9 mouse cellular contexts compared by ENCODE assay signal in genomic region chr13:45514832-45515422, GRCm38 (mm10). TPM values are rescaled to one million over a fixed set of nuclear protein-coding genes. Genes with fewer than 3 reads are reported as not detected.
DNase-seq lines count a peak whose midpoint lies in the region; ATAC-seq lines count a peak whose summit lies in the region.
"Had no signal": no experiment of that assay in that cellular context is flagged by ENCODE, and none has a peak within 500 bp of the region (broad histone marks: within the 10 kb centered on the region; RNA-seq: fewer than 3 reads in every experiment).

No protein-coding gene starts in this region.

- H3K4me2 ChIP-seq in kidney, embryonic 15.5 days = 0 out of 2 replicates have a peak overlapping the region, but pooled peaks have one; percentile 4

- H3K9me3 ChIP-seq in heart, embryonic 10.5 days = no peaks in the 10 kb centered on the region
- H3K9me3 ChIP-seq in kidney, embryonic 15.5 days (replicated peaks) = no peaks in the 10 kb centered on the region

- H3K4me3 ChIP-seq in heart, embryonic 10.5 days = no peak overlapping the region
- no peak overlapping the region for H3K4me3 ChIP-seq in kidney, embryonic 15.5 days (replicated peaks)

- no peaks in the 10 kb centered on the region for H3K27me3 ChIP-seq in heart, embryonic 10.5 days (ENCODE audit: insufficient read depth, poor library complexity, severe bottlenecking)
- no peaks in the 10 kb centered on the region for H3K27me3 ChIP-seq in kidney, embryonic 15.5 days

- peak overlapping the region; percentile 93; the same call in 1 of the 2 replicates for H3K27ac ChIP-seq in heart, embryonic 10.5 days
- H3K27ac ChIP-seq in kidney, embryonic 15.5 days = peak overlapping the region; percentile 55; the same call in 1 of the 2 replicates

- ATAC-seq in kidney, embryonic 15.5 days (replicated peaks; ENCODE audit: low FRiP score) = no peak

- H3K9ac ChIP-seq in kidney, embryonic 15.5 days = no peak overlapping the region

- H3K36me3 ChIP-seq in heart, embryonic 10.5 days = peaks cover 32% of the 10 kb centered on the region
- peaks cover 6% of the 10 kb centered on the region; the same call in 1 of the 2 replicates for H3K36me3 ChIP-seq in kidney, embryonic 15.5 days

- H3K4me1 ChIP-seq in heart, embryonic 10.5 days = peaks cover 69% of the 10 kb centered on the region
- peaks cover 72% of the 10 kb centered on the region for H3K4me1 ChIP-seq in kidney, embryonic 15.5 days

- no peak for DNase-seq in heart, embryonic 10.5 days (ENCODE audit: low spot score)
- DNase-seq in heart, adult 18-20 months = no peak
- DNase-seq in kidney, adult 8-10 months = no peak
- DNase-seq in testis, postnatal 14 days (ENCODE audit: low spot score) = peak; percentile 73
- DNase-seq in testis, postnatal 10 days (ENCODE audit: low spot score) = no peak
- peak; percentile 43 for DNase-seq in retina, embryonic 14.5 days (ENCODE audit: low spot score)
- DNase-seq in layer of hippocampus, postnatal 10 days (ENCODE audit: low spot score in 2 of 2) = no peak
- DNase-seq: adrenal gland, adult 8-10 months had no signal

- 43% methylated on average over 8 of the region's 8 CpGs for WGBS in heart, embryonic 10.5 days
- 25% methylated on average over 8 of the region's 8 CpGs for WGBS in kidney, embryonic 15.5 days

RNA-seq across cellular contexts. Expression of gene Gmpr, which starts 7.7 kb away (rescaled TPM):
- 133 and 207 TPM in 2 replicates for polyA plus RNA-seq in heart, embryonic 10.5 days (2016; fragmentation: Nextera tagmentation; extraction: Ambion mirVana)
- total RNA-seq in heart, adult 18-20 months (2021) = 100 to 1,000 TPM; 149 to 156 TPM
- polyA plus RNA-seq in kidney, embryonic 15.5 days (2015; fragmentation: Nextera tagmentation; extraction: Ambion mirVana) = 49.9 and 52.1 TPM in 2 replicates
- 10 to 100 TPM; 56.0 to 58.2 TPM for total RNA-seq in layer of hippocampus, postnatal 10 days (2021)

Comparison
In these comparisons a context has a peak if more than half of its experiments do, and no peak if none do; other contexts are left out.
1. DNase-seq: peak in testis, postnatal 14 days (single experiment) and retina, embryonic 14.5 days (single experiment); none in heart, embryonic 10.5 days (single experiment), heart, adult 18-20 months (0 of 2), kidney, adult 8-10 months (0 of 2), testis, postnatal 10 days (single experiment) and layer of hippocampus, postnatal 10 days (0 of 2).